Mouse (Mus musculus) CH12.LX (cell line): Measurements from ENCODE around the gene Gpr107. TPM values are rescaled to one million over a fixed set of nuclear protein-coding genes. Genes with fewer than 3 reads are reported as not detected.

Source experiments
- DNase-seq: peaks from one replicate; pipeline ENCODE4 v3.0.0-alpha.2; 2013; ENCODE audit errors: extremely low read depth
- H3K27ac ChIP-seq: 2 replicates; pipeline ENCODE4 v1.5.1; 2012; ENCODE audit warnings: low read depth, mild to moderate bottlenecking, control low read depth, moderate library complexity; ENCODE audit not compliant: insufficient read depth
- H3K27me3 ChIP-seq: replicated peaks from 2 replicates; pipeline ENCODE3; 2012; ENCODE audit warnings: inconsistent platforms
- H3K36me3 ChIP-seq, 2 experiments: replicated peaks in 1 of 2; 2 replicates each; pipeline versions ENCODE3 to v1.6.1; 2012; ENCODE audit warnings: inconsistent platforms in 1 of 2, low read length in 1 of 2, mild to moderate bottlenecking in 1 of 2, mixed read lengths in 1 of 2, moderate library complexity in 1 of 2; ENCODE audit not compliant: control insufficient read depth in 1 of 2, insufficient read depth in 1 of 2
- H3K4me1 ChIP-seq, 2 experiments: 2 replicates each; pipeline ENCODE4 v1.6.1; 2012; ENCODE audit warnings: inconsistent platforms in 1 of 2, moderate library complexity in 1 of 2; ENCODE audit not compliant: insufficient read depth in 2 of 2, control insufficient read depth in 1 of 2
- H3K4me2 ChIP-seq: 2 replicates; pipeline ENCODE4 v1.6.1; 2012; ENCODE audit warnings: low read depth, mild to moderate bottlenecking, control low read depth; ENCODE audit not compliant: poor library complexity, insufficient read depth, severe bottlenecking
- H3K4me3 ChIP-seq, 3 experiments: fragments of 150-350 bp in 1 of 3; sonication (generic) in 1 of 3; replicated peaks in 1 of 3; 2 replicates each; pipeline versions ENCODE3 to v1.5.1; 2011 to 2012; ENCODE audit warnings: low read depth in 2 of 3, low read length in 2 of 3, mild to moderate bottlenecking in 2 of 3, moderate library complexity in 2 of 3, control low read depth in 1 of 3, improper control_type of control experiment in 1 of 3, inconsistent platforms in 1 of 3, mixed read lengths in 1 of 3; ENCODE audit not compliant: poor library complexity in 1 of 3
- H3K79me2 ChIP-seq: replicated peaks from 2 replicates; pipeline ENCODE4 v1.6.1; 2012; ENCODE audit warnings: mild to moderate bottlenecking, moderate library complexity; ENCODE audit not compliant: control insufficient read depth, poor library complexity, insufficient read depth, severe bottlenecking; ENCODE audit errors: extremely low read depth
- H3K9ac ChIP-seq: 2 replicates; pipeline ENCODE4 v1.6.1; 2012; ENCODE audit warnings: low read depth, mild to moderate bottlenecking, control low read depth, moderate library complexity; ENCODE audit not compliant: insufficient read depth
- H3K9me3 ChIP-seq: replicated peaks from 2 replicates; pipeline ENCODE3; 2012; ENCODE audit warnings: low read length, inconsistent platforms, mixed read lengths
- CHD1 ChIP-seq: IDR thresholded peaks from 2 replicates; pipeline ENCODE4 v1.6.1; 2012; ENCODE audit warnings: low read depth, low read length, improper control_type of control experiment, inconsistent platforms
- CHD2 ChIP-seq: IDR thresholded peaks from 2 replicates; pipeline ENCODE4 v1.6.1; 2011; ENCODE audit warnings: low read length, improper control_type of control experiment
- ELF1 ChIP-seq: IDR thresholded peaks from 2 replicates; pipeline ENCODE4 v1.6.1; 2014; ENCODE audit warnings: low read depth, mild to moderate bottlenecking, inconsistent platforms, low read length, improper control_type of control experiment
- EP300 ChIP-seq: IDR thresholded peaks from 2 replicates; pipeline ENCODE4 v1.6.1; 2011; ENCODE audit warnings: low read length, improper control_type of control experiment
- ETS1 ChIP-seq: conservative IDR thresholded peaks from 2 replicates; pipeline ENCODE4 v1.6.1; 2012; ENCODE audit warnings: low read depth, mild to moderate bottlenecking, inconsistent platforms, low read length, improper control_type of control experiment, moderate library complexity
- GABPA ChIP-seq: IDR thresholded peaks from 2 replicates; pipeline ENCODE4 v1.6.1; 2012; ENCODE audit warnings: low read depth, low read length, improper control_type of control experiment, inconsistent platforms; ENCODE audit not compliant: insufficient replicate concordance
- HCFC1 ChIP-seq: IDR thresholded peaks from 2 replicates; pipeline ENCODE4 v1.6.1; 2012; ENCODE audit warnings: low read depth, mild to moderate bottlenecking, inconsistent platforms, low read length, improper control_type of control experiment
- IRF4 ChIP-seq: IDR thresholded peaks from 2 replicates; pipeline ENCODE4 v1.6.1; 2014; ENCODE audit warnings: low read depth, mild to moderate bottlenecking, inconsistent platforms, low read length, improper control_type of control experiment
- JUN ChIP-seq: IDR thresholded peaks from 2 replicates; pipeline ENCODE4 v1.6.1; 2011; ENCODE audit warnings: low read depth, mild to moderate bottlenecking, low read length, improper control_type of control experiment, moderate library complexity; ENCODE audit not compliant: insufficient read depth
- JUND ChIP-seq: conservative IDR thresholded peaks from 2 replicates; pipeline ENCODE4 v1.6.1; 2011; ENCODE audit warnings: low read depth, low read length, improper control_type of control experiment
- MAFK ChIP-seq: IDR thresholded peaks from 2 replicates; pipeline ENCODE4 v1.6.1; 2011; ENCODE audit warnings: low read length, improper control_type of control experiment; ENCODE audit not compliant: insufficient replicate concordance
- MAZ ChIP-seq: IDR thresholded peaks from 2 replicates; pipeline ENCODE4 v1.6.1; 2012; ENCODE audit warnings: low read depth, mild to moderate bottlenecking, inconsistent platforms, low read length, improper control_type of control experiment, moderate library complexity
- MEF2A ChIP-seq: IDR thresholded peaks from 2 replicates; pipeline ENCODE4 v1.6.1; 2014; ENCODE audit warnings: low read depth, mild to moderate bottlenecking, inconsistent platforms, low read length, improper control_type of control experiment, borderline replicate concordance
- MXI1 ChIP-seq: IDR thresholded peaks from 2 replicates; pipeline ENCODE4 v1.6.1; 2011; ENCODE audit warnings: mild to moderate bottlenecking, low read depth, low read length, improper control_type of control experiment
- MYC ChIP-seq: IDR thresholded peaks from 2 replicates; pipeline ENCODE4 v1.6.1; 2011; ENCODE audit warnings: low read depth, mild to moderate bottlenecking, improper control_type of control experiment, low read length
- NELFE ChIP-seq: IDR thresholded peaks from 2 replicates; pipeline ENCODE4 v1.6.1; 2011; ENCODE audit warnings: low read depth, low read length, improper control_type of control experiment
- NRF1 ChIP-seq: IDR thresholded peaks from 2 replicates; pipeline ENCODE4 v1.6.1; 2014; ENCODE audit warnings: low read depth, mild to moderate bottlenecking, inconsistent platforms, low read length, improper control_type of control experiment, moderate library complexity
- POLR2A ChIP-seq: IDR thresholded peaks from 2 replicates; pipeline ENCODE4 v1.6.1; 2011; ENCODE audit warnings: low read depth, mild to moderate bottlenecking, improper control_type of control experiment, low read length
- POLR2AphosphoS2 ChIP-seq: IDR thresholded peaks from 2 replicates; pipeline ENCODE4 v1.6.1; 2011; ENCODE audit warnings: low read depth, low read length, improper control_type of control experiment
- RAD21 ChIP-seq: IDR thresholded peaks from 2 replicates; pipeline ENCODE4 v1.6.1; 2011; ENCODE audit warnings: low read depth, mild to moderate bottlenecking, low read length, improper control_type of control experiment, moderate library complexity
- SIN3A ChIP-seq: IDR thresholded peaks from 2 replicates; pipeline ENCODE4 v1.6.1; 2012; ENCODE audit warnings: low read length, improper control_type of control experiment, inconsistent platforms
- TBP ChIP-seq: conservative IDR thresholded peaks from 2 replicates; pipeline ENCODE4 v1.6.1; 2011; ENCODE audit warnings: low read depth, low read length, improper control_type of control experiment
- TCF12 ChIP-seq: IDR thresholded peaks from 2 replicates; pipeline ENCODE4 v1.6.1; 2014; ENCODE audit warnings: low read depth, mild to moderate bottlenecking, inconsistent platforms, low read length, improper control_type of control experiment
- USF1 ChIP-seq: IDR thresholded peaks from 2 replicates; pipeline ENCODE4 v1.6.1; 2014; ENCODE audit warnings: low read depth, mild to moderate bottlenecking, inconsistent platforms, low read length, improper control_type of control experiment
- USF2 ChIP-seq: conservative IDR thresholded peaks from 2 replicates; pipeline ENCODE4 v1.6.1; 2011; ENCODE audit warnings: low read depth, low read length, improper control_type of control experiment
- ZKSCAN1 ChIP-seq: IDR thresholded peaks from 2 replicates; pipeline ENCODE4 v1.6.1; 2012; ENCODE audit warnings: low read depth, inconsistent platforms, low read length, improper control_type of control experiment, borderline replicate concordance
- ZMIZ1 ChIP-seq: IDR thresholded peaks from 2 replicates; pipeline ENCODE4 v1.6.1; 2012; ENCODE audit warnings: low read depth, mild to moderate bottlenecking, inconsistent platforms, low read length, improper control_type of control experiment
- ZNF384 ChIP-seq: IDR thresholded peaks from 2 replicates; pipeline ENCODE4 v1.6.1; 2012; ENCODE audit warnings: low read depth, low read length, improper control_type of control experiment, inconsistent platforms
- dilution Hi-C: fragments of 300-500 bp; cut with MboI; formaldehyde crosslinking; loops from 2 replicates; pipeline ENCODE4 v1.14.3; 2020; ENCODE audit warnings: low sequenced_read_pairs; ENCODE audit not compliant: extremely low pct_unique_long_range_greater_than_20kb, extremely low pct_ligation_motif_present
- in situ Hi-C: fragments of 300-500 bp; cut with MboI; formaldehyde crosslinking; loops from 3 replicates; pipeline ENCODE4 v1.14.3; 2019; ENCODE audit warnings: low sequenced_read_pairs, low pct_ligation_motif_present, low pct_unique_long_range_greater_than_20kb, mixed read lengths
- polyA plus RNA-seq: library from polyadenylated mRNA; unstranded; fragments of >175 nt; gene quantifications from 2 replicates; pipeline ENCODE4 v1.2.1, GENCODE M21; 2012; ENCODE audit warnings: low read depth; ENCODE audit not compliant: insufficient read length
- total RNA-seq, 2 experiments: library from RNA; depleted of rRNA; stranded (reverse); fragments of 300-350 nt in 1 of 2; fragments of >200 nt in 1 of 2; gene quantifications; 2 replicates each; pipeline ENCODE4 v1.2.3; 2012 to 2014

The Gpr107 gene
- total and polyA plus RNA-seq, 3 experiments: 19.6 to 27.8 (median 24.6) TPM

- Histone ChIP-seq H3K9me3 (no peaks in the 10 kb centered on the region), H3K4me2 (no peak overlapping the region), H3K27ac (no peak overlapping the region), H3K4me1 (peaks cover 15 to 72% of the 10 kb centered on the region in 2 experiments), H3K79me2 (peaks cover 89% of the 10 kb centered on the region), H3K9ac (no peak overlapping the region), H3K27me3 (no peaks in the 10 kb centered on the region), H3K36me3 (peaks cover 19 to 80% of the 10 kb centered on the region in 2 experiments), H3K4me3 (no peak overlapping the region)
- TF ChIP-seq HCFC1 (no peak), MYC (no peak), EP300 (no peak), TCF12 (no peak), CHD1 (no peak), MAFK (no peak), CHD2 (no peak), TBP (no peak), ZNF384 (no peak), MXI1 (no peak), USF2 (no peak), SIN3A (no peak), ELF1 (no peak), MAZ (no peak), JUN (no peak), GABPA (no peak), USF1 (no peak)
- in situ Hi-C loops: no loop called here
- dilution Hi-C loops: no loop called here
- no peak for DNase-seq
Observed at GRCm38 (mm10) chr2:31108186-31108585, 43.9 kb upstream of the Gpr107 start.

- Histone ChIP-seq H3K4me2 (no peak overlapping the region), H3K9me3 (peaks cover 4% of the 10 kb centered on the region), H3K4me1 (peaks cover 13 to 71% of the 10 kb centered on the region in 2 experiments), H3K27ac (no peak overlapping the region), H3K9ac (no peak overlapping the region), H3K27me3 (no peaks in the 10 kb centered on the region), H3K4me3 (no peak overlapping the region), H3K79me2 (peaks cover 91% of the 10 kb centered on the region), H3K36me3 (peaks cover 14 to 71% of the 10 kb centered on the region in 2 experiments)
- no peak for DNase-seq
- TF ChIP-seq ZMIZ1 (no peak), CHD1 (no peak), ETS1 (no peak), MAZ (no peak), MYC (no peak), HCFC1 (no peak), ZKSCAN1 (no peak), NRF1 (no peak), POLR2AphosphoS2 (no peak), USF1 (no peak), JUN (no peak), ELF1 (no peak), MEF2A (no peak), RAD21 (no peak), IRF4 (no peak), JUND (no peak), POLR2A (no peak), NELFE (no peak), CHD2 (no peak)
- in situ Hi-C loops: no loop called here
- dilution Hi-C loops: no loop called here
Observed at GRCm38 (mm10) chr2:31109960-31110548, 42.1 kb upstream of the Gpr107 start.
